Mouse (Mus musculus): ENCODE results near the gene Cmas.

DNA sequence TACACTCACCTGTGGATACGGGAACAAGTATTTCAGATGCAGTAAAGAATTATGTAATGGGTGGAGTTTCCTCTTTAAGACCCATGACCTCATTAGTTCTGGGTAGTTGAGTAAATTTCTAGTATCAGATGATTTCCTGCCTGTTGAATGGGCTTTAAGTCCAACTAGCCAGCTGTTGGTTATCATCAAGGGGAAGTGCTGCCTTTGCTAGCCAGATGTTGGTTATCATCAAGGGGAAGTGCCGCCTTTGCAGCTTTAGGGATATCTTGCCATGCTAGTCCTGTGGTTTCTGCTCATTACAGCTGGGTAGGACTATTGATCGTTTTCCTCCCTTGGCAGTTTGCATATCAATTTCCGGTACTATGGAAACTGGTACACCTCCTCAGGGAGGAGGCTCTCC, 49.8 kb downstream of the Cmas start:
- TF ChIP-seq CTCF (IDR thresholded peaks at IDR 0.05) (no peak), EP300 (IDR thresholded peaks at IDR 0.05; ENCODE audit: insufficient read depth, low read depth, low read length) (no peak)

Data from heart, adult 2 months (tissue).